Mouse (Mus musculus): ENCODE measurements around the gene Prss56.

Gene Prss56

DNA sequence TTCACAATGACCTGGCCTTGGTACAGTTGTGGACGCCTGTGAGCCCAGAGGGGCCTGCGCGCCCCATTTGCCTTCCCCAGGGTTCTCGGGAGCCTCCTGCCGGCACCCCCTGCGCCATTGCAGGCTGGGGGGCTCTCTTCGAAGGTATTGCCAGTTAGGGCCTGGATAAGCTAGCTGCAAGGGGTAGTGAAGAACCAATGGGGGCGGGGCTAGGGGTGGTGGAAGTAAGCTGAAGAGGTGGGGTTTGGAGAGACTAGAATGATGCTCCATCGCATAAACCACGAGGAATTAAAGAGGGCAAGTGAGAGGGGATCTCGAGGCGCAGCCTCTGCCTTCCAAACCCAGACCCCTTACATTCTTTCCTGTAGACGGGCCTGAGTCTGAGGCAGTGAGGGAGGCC lies 2.4 kb downstream of the Prss56 start:
- DNase-seq (ENCODE audit: low spot score), result no peak

- no peak for DNase-seq (ENCODE audit: low spot score)
These were observed 3.3 kb downstream of the Prss56 start for GRCm38 (mm10) chr1:87186261-87187036.

DNA sequence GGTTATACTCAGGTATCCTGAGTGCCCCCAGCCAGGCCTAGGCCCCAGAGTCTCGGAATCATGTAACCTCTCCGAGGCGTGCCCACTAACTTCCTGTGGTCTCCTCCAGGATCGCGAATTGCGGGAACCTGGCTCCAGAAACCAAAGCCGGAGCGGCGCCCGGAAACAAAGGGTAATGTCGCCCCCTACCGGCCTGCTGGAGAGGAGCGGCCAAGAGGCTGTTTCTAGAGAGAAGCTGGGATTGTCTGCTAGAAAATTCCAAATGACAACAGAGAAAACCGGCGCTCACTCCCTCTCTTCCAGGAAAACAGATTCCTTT lies 3.9 kb downstream of the Prss56 start:
- peak; percentile 72 for DNase-seq (ENCODE audit: low spot score)

DNA sequence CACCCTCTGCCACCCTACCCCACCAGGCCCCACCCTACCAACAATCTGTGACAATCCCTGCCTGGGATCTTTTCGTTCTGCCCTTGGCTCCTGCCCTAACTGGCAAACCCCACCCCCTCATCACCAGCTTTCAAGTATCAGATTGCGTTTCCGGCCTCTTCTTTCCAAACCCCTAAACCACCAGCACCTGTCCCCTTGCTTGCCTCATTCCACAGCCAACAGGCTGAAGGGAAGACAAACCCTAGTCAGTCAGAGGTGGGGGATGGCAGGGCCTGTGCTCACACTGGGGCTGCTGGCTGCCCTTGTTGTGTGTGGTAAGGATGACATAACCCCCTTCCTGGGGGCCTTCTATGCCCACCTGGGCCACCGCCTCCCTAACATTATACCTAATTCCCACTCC lies 7.3 kb downstream of the Prss56 start, which contains the start of gene Chrnd:
Gene Chrnd, plus strand, starts transcription at position 179 of the 400 bp plus-strand sequence.
- DNase-seq (ENCODE audit: low spot score), result no peak

- no peak for DNase-seq (ENCODE audit: low spot score)
These were observed 14.2 kb downstream of the Prss56 start for GRCm38 (mm10) chr1:87197296-87197695.

DNA sequence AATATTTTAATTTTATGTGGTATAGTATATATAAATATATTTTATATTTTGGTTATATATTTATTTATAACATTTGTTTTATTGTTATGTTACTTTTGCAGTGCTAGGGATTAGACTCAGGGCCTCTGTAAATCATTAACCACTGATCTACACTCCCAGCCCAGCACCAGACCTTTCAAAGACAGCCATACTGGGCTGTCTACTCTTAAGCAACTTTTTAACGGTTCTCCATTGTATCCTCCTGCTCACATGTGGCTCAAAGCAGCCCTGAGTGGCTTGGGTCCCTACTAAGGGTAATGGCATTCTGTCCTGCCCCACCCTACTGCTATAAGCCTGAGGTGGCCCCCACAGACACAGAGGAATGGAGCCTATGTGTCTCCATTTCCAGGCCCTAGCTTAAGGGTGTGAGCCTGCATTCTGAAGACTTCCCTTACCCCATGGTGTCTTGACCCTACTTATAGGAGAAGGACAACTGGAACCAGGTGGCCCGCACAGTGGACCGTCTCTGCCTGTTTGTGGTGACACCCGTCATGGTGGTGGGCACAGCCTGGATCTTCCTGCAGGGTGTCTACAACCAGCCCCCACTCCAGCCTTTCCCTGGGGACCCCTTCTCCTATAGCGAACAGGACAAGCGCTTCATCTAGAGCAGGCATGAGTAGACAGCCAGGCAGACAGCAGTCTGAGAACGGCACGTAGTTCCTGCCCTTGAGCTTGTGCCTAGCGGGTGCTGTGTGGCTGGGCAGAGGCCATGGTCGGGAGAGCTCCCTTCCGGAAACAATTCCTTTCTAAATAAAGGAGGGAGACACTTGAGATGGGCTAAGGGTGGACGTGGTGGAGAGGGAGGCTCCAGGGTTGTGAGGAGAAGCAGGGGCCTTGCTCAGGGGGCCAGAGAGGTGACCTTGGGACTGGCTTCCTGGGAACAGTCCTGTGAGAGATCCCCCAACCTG lies 15.3 kb downstream of the Prss56 start:
- DNase-seq (ENCODE audit: low spot score), result no peak

DNA sequence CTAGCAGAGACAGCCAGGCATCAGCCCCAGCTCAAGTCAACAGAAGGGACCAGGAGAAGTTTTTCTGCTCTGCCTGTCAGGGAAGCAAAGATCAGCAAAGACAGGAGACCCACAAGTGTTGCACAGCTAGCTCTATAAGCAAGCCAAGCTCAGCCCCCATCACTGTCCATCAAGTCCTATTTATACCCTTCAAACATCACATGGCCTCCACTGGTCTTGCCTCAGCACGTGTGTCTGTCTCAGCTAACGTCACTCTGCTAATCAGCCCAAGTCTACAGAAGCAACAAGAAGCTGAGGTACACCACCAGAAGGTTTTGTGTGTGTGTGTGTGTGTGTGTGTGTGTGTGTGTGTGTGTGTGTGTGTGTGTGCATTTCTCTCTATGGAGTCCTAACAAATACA lies 17.7 kb downstream of the Prss56 start:
- no peak for DNase-seq (ENCODE audit: low spot score)

- no peak for DNase-seq (ENCODE audit: low spot score)
These were observed 18.7 kb downstream of the Prss56 start for GRCm38 (mm10) chr1:87201848-87202247.

- no peak for DNase-seq (ENCODE audit: low spot score)
These were observed 20.7 kb downstream of the Prss56 start for GRCm38 (mm10) chr1:87203779-87204178.

DNA sequence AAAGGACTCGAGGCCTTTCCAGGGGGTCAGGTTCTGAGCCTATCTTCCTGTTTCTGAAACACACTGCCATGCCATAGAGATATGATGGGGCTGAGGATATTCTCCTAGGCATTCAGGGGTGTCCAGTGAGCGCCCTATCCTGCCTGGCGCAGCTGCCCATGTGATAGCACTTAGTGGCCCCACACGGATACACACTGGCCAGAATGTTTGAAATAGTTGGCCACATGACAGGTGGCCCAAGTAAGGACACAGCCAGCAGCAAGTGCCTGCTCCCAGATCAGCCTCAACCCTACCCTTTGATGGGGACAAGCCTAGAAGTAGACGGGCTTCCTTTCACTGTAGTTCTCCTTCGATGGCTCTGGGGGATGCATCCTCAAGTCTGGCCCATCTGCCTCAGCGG lies 21.4 kb downstream of the Prss56 start, which contains the start of gene Chrng:
Gene Chrng, plus strand, starts transcription at position 193 of the 400 bp plus-strand sequence.
- no peak for DNase-seq (ENCODE audit: low spot score)

DNA sequence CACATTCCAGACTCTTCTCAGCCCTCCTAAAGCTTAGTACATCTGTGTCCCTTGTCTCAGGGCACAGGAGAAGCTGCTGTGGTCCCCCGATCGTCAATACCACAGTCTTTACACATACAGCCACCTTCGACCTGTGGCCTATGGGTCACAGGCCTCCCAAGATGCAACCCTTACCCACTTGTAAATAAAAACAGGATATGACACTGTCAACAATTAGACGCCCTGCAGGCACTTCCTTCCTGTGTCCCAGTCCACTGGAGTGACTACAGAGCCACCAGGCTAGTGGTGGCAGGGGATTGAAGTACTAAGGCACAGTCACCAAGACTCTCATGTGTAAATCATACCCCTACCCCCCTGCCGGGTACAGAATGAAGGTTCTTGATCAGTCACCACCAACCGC lies 21.9 kb downstream of the Prss56 start:
- DNase-seq (ENCODE audit: low spot score), result no peak

DNA sequence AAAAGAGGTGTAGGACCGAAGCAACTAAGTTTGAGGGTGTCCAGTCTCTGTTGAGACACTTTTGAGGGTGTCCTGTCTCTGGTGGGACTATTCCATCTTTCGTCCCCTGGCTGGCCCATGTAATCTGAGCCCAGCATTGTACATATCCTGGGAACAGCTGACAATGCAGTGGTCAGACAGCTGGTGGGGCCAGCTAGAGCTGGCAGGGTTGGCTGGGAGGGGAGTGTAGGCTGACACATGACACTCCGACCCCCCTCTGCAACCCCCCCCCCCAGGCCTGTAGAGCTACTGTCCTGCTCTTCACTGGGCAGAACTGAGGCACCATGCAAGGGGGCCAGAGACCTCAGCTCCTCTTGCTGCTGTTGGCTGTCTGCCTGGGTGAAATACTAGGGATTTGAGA lies 22.4 kb downstream of the Prss56 start:
- DNase-seq (ENCODE audit: low spot score), result no peak

- no peak for DNase-seq (ENCODE audit: low spot score)
These were observed 23.2 kb downstream of the Prss56 start for GRCm38 (mm10) chr1:87206339-87206738.

- DNase-seq (ENCODE audit: low spot score), result no peak
These were observed 28.3 kb downstream of the Prss56 start for GRCm38 (mm10) chr1:87211431-87211830.

DNA sequence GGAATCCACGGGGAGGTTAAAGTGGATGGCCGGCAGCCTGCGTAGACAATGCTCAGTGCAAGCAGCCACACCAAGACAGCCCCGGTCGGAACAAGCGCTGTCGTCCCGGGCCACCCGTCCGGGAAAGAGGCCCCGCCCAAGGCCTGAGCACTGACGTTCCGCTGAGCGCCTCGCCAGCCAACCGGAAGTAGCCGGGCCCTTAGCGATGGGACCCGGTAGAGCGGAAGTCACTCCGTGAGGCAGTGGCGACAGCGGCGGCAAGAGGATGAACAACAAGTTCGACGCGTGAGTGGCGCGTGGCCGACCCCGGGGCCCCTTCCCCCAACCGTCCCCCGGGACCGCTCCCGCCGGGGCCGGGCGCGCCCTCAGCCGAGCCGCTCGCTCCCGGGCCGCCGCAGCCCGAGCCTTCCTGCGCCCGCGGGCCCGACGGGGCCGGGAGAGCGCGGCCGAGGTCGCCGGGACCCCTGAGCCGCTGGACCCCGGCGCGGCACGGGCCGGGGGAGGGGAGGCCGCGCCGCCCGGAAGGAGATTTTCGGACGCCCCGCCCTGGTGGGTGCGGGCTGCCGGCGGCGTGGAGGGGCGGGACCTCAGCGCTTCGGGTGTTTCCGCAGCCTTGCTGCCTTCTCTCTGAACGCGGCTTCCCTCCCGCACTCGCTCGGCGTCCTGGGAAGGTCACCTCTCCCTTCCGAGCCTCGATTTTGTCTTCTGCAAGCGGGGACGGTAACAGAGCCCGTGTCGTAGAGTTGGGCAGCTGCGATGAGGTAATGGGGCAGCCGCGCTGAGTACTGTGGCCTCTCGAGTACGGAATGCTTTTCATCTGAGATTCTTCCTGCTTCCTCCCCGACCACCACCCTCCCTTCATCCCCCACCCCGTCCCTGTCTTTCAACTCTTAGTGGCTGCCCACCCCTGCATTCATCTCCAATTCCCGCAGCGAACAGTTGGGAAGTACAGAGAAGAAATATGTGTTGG lies 30.9 kb downstream of the Prss56 start, which contains the start of gene Eif4e2:
Gene Eif4e2, plus strand, starts transcription at position 180 of the 970 bp plus-strand sequence.
- DNase-seq (ENCODE audit: low spot score), result peak; percentile 88

DNA sequence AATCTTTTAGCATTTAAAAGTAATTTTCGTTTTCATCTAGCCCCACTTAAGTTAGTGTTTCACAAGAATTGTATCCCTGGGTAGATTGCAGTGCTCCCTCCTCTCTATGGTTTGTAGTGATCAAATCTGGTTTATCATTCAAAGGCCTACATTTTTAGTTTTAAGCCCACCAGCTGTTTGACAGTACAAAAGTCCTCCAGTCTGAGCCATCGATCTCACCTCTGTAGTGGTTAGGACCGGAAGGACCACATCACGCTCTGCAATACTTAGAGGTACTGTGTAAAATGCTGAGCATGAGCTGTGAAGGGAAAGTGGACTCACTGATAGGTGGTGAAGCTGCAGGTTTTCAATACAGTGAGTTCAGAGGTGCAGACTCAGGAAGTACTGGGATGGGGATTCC lies 31.6 kb downstream of the Prss56 start:
- DNase-seq (ENCODE audit: low spot score), result no peak

- no peak for DNase-seq (ENCODE audit: low spot score)
These were observed 34.8 kb downstream of the Prss56 start for GRCm38 (mm10) chr1:87217938-87218337.

GRCm38 (mm10) chr1:87225739-87226138 lies 42.6 kb downstream of the Prss56 start:
- DNase-seq (ENCODE audit: low spot score), result no peak

DNA sequence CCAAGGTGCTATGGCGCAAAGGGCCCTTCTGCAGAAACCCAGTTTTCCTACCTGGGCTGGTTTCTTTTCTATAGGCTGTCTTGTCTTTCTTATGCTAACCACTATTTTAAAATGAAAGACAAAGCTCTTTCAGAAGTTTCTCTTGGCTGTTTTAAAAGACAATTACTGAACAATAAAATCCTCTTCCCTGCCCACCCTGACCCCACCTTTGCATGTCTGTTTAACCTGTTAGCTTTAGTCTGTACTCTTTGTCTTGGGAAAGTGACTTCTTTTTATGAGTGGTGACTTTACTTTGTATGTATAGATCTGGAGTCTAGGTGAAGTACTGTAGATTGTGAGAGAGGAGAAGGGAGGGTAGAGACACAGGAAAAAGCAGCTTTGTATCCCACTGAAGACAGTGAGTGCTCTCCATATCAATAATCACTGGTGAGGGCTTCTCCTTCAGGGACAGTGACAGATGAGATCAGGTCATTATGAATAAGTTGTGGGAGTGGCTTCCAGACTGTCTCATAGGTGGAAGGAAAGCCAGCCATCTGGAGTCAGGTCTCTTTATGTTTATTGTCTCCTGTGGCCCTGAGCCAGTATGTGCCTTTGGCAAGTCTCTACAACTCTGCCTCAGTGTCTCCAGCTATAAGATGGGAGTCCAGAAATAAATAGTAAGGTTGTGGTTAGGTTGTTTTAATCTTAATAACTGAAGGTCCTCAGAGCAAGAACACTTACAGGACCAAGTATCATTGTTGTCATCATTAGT lies 43.5 kb downstream of the Prss56 start:
- DNase-seq (ENCODE audit: low spot score), result no peak

DNA sequence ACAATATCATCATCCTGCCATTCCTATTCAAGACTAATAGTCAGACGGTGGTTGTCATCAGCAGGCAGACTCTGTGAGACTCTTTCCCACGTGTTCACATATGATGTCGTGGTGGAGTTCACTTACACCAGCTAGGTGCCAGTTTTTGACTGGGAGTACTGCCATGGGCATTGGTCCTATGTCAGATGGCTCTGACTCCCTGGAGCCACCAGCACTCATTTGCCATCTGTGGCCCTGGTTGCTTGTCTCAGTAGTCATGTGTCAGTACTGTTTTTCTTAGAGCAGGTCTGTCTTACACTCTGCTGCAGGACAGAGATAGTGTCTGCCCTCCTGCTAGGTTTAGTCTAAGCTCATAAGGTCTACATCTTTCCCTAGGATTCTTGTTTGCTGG lies 44.0 kb downstream of the Prss56 start:
- DNase-seq (ENCODE audit: low spot score), result no peak

GRCm38 (mm10) chr1:87230606-87231005 lies 47.5 kb downstream of the Prss56 start:
- no peak for DNase-seq (ENCODE audit: low spot score)
